ENCODE assay signal across 8 mouse cellular contexts in genomic region chr16:34095093-34095465, GRCm38 (mm10).
A peak's percentile ranks its signal among the peaks of the same experiment; 100 is the strongest.
DNase-seq lines count a peak whose midpoint lies in the region; ATAC-seq and TF ChIP-seq lines count a peak whose summit lies in the region.

No protein-coding gene starts in this region.

- H3K4me3 ChIP-seq in megakaryocyte, embryonic 14.5 days (replicated peaks): peak overlapping the region; percentile 94
- peak overlapping the region; percentile 49 for H3K4me3 ChIP-seq in limb, embryonic 12.5 days (replicated peaks)
- peak overlapping the region; percentile 85 for H3K4me3 ChIP-seq in small intestine, adult 2 months (ENCODE audit: low read depth, low read length)

- no peaks in the 10 kb centered on the region for H3K9me3 ChIP-seq in megakaryocyte, embryonic 14.5 days
- no peaks in the 10 kb centered on the region for H3K9me3 ChIP-seq in limb, embryonic 12.5 days

- no peak for TF ChIP-seq CTCF in small intestine, adult 2 months (IDR thresholded peaks at IDR 0.05; ENCODE audit: extremely low read depth, insufficient read length, insufficient replicate concordance, low read depth, low read length)

- peak overlapping the region; percentile 60; the same call in 1 of the 2 replicates for H3K9ac ChIP-seq in limb, embryonic 12.5 days (replicated peaks)

- TF ChIP-seq POLR2A in small intestine, adult 2 months (IDR thresholded peaks at IDR 0.05; ENCODE audit: low read depth, low read length): no peak

- peak; percentile 34 for DNase-seq in embryo, embryonic 9.5 days (ENCODE audit: extremely low spot score)
- DNase-seq in embryo, embryonic 10 days (ENCODE audit: low spot score): no peak
- DNase-seq in adrenal gland, adult (ENCODE audit: inconsistent age in 2 of 2, low spot score in 1 of 2): no peak
- DNase-seq in right cerebral cortex, adult 18-20 months: no peak

- ATAC-seq in megakaryocyte, adult 5-6 weeks (ENCODE audit: poor library complexity, severe bottlenecking): no peak
- ATAC-seq in limb, embryonic 12.5 days (ENCODE audit: insufficient number of reproducible peaks, insufficient read depth, low FRiP score, low TSS enrichment, low read depth): no peak

- peaks cover 65% of the 10 kb centered on the region for H3K4me1 ChIP-seq in megakaryocyte, embryonic 14.5 days
- H3K4me1 ChIP-seq in limb, embryonic 12.5 days (replicated peaks): peaks cover 34% of the 10 kb centered on the region
- peaks cover 4% of the 10 kb centered on the region; the same call in 1 of the 2 replicates for H3K4me1 ChIP-seq in small intestine, adult 2 months (ENCODE audit: control insufficient read depth, insufficient read depth, insufficient read length, low read length)

- H3K27me3 ChIP-seq in megakaryocyte, embryonic 14.5 days (replicated peaks): no peaks in the 10 kb centered on the region
- peaks cover 10% of the 10 kb centered on the region; the same call in 1 of the 2 replicates for H3K27me3 ChIP-seq in limb, embryonic 12.5 days
- no peaks in the 10 kb centered on the region for H3K27me3 ChIP-seq in small intestine, adult 2 months (ENCODE audit: control insufficient read depth, insufficient read depth, low read length)

- peak overlapping the region; percentile 85 for H3K4me2 ChIP-seq in limb, embryonic 12.5 days

- H3K36me3 ChIP-seq in megakaryocyte, embryonic 14.5 days (replicated peaks; ENCODE audit: low read length): peaks cover 44% of the 10 kb centered on the region
- no peaks in the 10 kb centered on the region for H3K36me3 ChIP-seq in limb, embryonic 12.5 days
- H3K36me3 ChIP-seq in small intestine, adult 2 months (ENCODE audit: control insufficient read depth, insufficient read depth, low read length): 0 out of 2 replicates have a peak, but pooled peaks cover 2% of the 10 kb centered on the region

- WGBS in limb, embryonic 12.5 days: 0% methylated on average over 3 of the region's 3 CpGs
- 2% methylated on average over 3 of the region's 3 CpGs for WGBS in small intestine, adult 2 months

- no peak overlapping the region for H3K27ac ChIP-seq in limb, embryonic 12.5 days
- H3K27ac ChIP-seq in small intestine, adult 2 months (ENCODE audit: insufficient read depth, low read depth, low read length): peak overlapping the region; percentile 64
